Mouse (Mus musculus) adrenal gland, postnatal 36 days (tissue): ENCODE results near the gene Gng7. TPM values are rescaled to one million over a fixed set of nuclear protein-coding genes. Genes with fewer than 3 reads are reported as not detected.
"Not testable (repeated sequence)": the region's sequence is repeated elsewhere in the genome, so short reads cannot be mapped to it uniquely, and the experiment has no call there.

Experiments used
- DNase-seq, 2 experiments: peaks; one replicate each; pipeline ENCODE4 v3.0.0; 2021; ENCODE audit warnings: mixed read lengths in 1 of 2
- total RNA-seq, 2 experiments: library from RNA; stranded (reverse); gene quantifications; 2 replicates each; pipeline ENCODE4 v1.2.3; 2021

Gng7 gene
- total RNA-seq, 2 experiments from 2014 or later = 6.4 to 6.7 TPM

DNA sequence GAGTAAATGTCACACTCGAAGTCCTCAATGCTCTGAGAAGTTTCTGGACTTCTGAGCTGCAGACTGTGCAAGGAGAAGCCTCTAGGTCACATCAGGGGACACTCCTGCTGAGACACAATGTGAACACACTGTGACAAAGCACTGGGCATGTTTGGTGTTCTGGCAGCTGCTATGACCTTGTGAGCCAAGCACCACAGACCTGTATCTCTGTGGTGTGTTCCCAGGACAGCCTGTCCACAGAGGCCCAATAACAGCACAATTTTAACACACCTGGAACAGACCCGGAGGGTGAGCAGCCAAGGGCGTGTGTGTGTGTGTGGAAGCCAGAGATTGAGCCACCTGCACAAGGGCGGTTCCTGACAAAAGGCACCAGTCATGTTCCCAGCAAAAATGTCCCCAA, 20.1 kb downstream of the Gng7 start:
- DNase-seq = no peak

DNA sequence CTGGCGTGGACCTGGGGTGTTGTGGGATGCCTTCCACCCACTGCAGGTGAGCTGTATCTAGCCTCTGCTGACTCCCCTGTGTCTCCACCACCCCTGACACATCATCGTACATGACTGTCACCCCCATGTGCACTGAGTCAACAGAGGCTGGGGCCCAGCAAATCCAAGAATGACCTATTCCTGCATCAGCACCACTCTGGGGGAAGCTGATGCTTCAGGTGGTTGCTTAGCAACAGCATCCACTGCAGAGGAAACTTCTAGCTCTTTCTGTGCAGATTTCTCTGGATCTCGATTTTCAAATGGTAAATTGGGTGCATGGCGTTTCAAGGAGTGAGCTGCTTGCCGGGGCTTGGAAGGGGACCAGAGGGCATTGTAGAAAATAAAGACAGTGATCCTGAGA, 21.5 kb downstream of the Gng7 start:
- DNase-seq = no peak

DNA sequence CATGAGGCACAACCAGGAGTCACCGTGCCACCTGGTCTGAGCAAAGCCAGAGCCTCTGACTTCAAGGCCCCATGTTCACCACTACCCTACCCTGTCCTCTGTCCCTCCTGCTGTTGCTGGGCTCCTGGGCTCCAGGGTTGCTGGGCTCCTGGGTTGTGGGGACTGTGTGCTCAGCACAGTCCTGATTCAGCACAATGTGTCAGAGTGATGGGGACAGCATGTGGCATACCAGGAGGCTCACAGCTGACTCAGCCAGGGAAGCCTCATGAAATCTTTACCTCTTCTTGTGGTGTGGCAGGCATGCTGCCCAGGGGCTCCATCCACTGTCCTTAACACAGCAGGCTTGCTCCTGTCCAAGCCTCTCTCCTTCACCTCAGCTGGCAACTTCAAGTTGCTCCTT, 22.8 kb downstream of the Gng7 start:
- no peak for DNase-seq

GRCm38 (mm10) chr10:80991007-80991406, 23.7 kb downstream of the Gng7 start:
- no peak for DNase-seq

GRCm38 (mm10) chr10:80990406-80990805, 24.3 kb downstream of the Gng7 start:
- no peak for DNase-seq

- not testable (repeated sequence) for DNase-seq
These were observed 24.9 kb downstream of the Gng7 start for GRCm38 (mm10) chr10:80989854-80990253.

DNA sequence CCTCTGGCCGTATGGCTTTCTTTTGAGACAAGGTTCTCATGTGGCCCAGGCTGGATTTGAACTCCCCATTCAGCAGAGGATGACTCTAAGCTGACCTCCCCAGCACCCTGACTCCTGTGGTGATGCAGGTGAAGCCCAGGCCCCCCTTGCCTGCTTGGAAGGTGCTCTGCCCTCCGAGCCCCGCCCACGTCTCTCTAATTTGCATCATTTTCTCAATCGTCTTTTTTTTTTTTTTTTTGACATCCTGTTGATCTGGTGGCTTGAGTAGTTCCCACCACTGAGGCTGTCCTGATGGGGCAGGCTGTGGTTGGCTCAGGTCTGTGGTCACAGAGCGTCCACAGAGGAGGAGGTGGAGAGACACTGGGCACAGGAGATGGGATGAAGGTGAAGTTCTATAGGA, 25.3 kb downstream of the Gng7 start:
- DNase-seq = no peak

GRCm38 (mm10) chr10:80987709-80988441, 26.9 kb downstream of the Gng7 start:
- peak; percentile 92 to 94 for DNase-seq

- DNase-seq = peak in 1 of 2 experiments; percentile 80
These were observed 28.0 kb downstream of the Gng7 start for GRCm38 (mm10) chr10:80986754-80987153.

DNA sequence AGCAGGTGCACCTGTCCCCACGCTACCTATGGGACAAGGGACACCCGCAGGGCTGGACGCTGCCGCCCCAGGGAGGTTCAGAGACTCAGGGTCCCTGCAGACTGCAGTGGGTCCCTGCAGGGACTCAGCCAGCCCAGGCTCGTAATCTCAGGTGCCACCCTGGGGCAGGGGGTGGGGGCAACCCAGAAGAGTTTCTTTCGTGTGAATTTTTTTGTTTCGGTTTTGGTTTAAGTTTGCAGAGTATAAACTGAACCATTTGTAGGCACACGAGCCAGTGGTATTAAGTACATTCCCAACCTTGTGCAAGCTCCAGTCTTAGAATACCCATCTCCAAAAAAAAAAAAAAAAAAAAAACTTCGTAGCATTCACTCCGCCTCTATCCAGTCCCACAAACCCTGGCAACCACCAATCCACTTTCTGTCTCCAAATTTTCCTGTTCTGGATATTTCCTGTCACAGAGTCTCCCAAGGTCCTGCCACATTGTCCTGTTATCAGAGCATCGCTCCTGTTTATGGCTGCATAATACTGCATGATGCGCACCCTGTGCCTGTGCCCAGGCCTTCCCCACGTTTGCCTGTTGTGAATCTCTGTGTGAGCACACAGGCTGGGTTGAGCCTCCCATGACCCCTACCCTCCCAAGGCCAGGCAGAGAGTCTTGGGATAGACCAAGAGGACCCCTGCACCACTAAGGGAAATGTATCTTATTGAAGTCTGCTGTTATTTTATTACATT, 28.6 kb downstream of the Gng7 start:
- no peak for DNase-seq

- peak; percentile 70 to 82 for DNase-seq
These were observed 29.3 kb downstream of the Gng7 start for GRCm38 (mm10) chr10:80985241-80985969.

DNA sequence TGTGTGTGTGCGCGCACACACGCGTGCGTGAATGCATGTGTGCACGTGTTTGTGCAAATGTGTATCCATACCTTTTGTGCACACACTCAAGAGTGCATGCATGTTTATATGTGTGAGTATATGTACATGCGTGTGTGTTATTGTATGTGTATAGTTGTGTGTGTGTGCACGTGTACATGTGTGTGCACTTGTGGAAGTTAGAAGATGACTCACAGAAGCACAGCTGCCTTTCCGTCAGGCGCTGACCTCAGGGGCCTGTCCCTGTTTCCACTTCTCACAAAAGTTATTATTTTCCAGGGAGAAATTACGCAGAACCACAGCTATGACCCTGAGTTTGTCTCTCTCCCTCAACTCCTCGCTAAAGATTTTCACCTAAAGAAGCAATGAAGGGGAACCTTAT, 30.5 kb downstream of the Gng7 start:
- no peak for DNase-seq

DNA sequence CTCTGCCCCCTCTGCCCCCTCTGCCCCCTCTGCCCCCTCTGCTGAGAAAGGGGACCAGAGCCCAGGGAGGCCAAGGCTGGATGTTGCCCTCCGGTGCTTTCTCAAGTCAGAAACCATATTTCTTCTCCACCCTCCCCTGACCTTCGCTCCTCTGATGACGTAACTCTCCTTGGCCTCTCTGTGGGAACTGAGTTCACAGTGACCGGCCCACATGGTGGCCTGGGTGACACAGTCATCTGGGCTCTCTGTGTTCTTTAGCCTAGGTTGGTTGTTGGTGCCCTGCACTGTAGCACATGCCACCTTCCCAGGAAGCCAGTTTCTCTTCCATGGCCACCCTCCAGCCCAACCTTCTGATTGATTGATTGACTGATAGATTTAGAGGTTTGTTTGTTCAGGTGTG, 32.4 kb downstream of the Gng7 start:
- DNase-seq = peak; percentile 83

DNA sequence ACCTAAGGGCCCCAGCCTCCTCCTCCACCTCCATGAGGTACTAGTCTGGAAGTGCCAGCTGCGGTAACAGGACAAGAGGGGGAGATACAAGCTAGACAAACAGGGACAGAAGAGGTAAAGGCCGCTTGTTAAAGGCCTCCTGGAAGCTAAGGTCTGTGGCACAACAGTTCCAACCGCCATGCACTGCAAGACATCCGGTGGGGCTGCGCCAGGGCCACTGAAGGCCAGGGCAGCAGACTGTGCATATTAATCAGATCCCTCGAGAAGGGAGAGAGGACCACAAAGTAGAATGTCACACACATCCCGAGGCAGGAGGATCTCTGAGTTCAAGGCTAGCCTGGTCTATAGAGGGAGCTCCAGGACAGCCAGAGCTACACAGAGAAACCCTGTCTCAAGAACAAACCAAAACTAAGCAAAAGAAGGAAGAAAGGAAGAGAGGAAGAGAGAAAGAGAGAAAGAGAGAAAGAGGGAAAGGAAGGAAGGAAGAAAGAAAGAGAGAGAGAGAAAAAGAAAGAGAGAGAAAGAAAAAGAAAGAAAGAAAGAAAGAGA, 33.1 kb downstream of the Gng7 start:
- no peak for DNase-seq

DNA sequence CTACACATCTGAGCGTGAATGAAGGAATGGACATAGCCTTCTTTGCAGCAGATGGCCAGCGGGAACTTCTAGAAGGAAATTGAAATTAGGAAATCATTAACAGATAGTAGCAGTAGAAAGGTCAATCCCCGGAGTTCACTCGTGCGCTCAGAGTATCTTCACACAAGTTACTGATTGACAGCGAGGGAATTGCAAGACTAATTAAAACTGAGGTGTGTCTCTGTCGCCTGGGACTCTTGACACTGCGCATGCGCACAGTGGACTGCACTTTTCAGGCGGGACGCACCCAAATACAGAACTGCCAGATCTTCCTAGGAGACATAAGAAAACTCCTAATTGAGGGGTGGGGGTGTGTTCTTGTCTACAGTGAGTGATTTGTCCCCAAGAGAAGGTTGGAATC, 39.3 kb downstream of the Gng7 start:
- no peak for DNase-seq

DNA sequence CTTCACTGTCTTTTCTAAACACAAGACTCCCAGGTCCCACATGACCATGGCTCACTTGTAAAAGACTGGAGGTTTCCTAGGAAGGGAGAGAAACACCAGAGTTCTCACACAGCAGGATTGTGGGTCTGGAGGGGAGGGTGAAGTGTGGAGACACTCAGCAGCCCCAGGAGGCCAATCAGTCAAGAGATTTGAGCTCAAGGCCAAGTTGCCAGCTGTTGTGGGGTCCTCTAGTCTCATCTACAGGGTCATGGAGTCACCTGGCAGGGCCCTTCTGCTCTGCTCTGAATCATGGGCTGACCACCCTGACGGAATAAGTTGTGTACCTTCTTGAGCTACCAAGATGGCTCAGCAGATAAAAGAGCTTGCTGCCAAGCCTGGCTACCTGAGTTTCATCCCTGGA, 41.0 kb downstream of the Gng7 start:
- DNase-seq = no peak

- peak; percentile 73 to 74 for DNase-seq
These were observed 42.4 kb downstream of the Gng7 start for GRCm38 (mm10) chr10:80972071-80972987.

GRCm38 (mm10) chr10:80971533-80971932, 43.2 kb downstream of the Gng7 start:
- DNase-seq = peak; percentile 69 to 70

- peak in 1 of 2 experiments; percentile 7 for DNase-seq
These were observed 44.6 kb downstream of the Gng7 start for GRCm38 (mm10) chr10:80970159-80970558.

DNA sequence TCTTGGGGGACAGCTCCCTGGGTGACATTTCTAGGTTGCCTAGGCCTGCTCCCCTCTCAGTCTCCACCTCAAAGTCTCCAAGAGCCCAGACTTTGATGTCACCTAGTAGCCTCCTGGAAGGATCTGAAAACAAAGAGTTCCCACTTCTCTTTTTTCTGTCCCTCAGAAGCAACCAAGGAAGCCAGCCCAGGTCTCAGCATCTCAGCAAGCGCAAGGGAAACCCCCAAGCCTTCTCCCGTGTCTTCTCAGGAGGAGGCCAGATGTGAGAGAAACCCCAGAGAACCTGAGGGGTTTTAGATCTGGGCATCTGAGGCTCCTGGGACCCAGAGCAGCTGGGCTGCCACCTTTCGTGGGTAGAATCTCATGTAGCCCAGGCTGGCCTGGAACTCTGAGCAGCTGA, 45.4 kb downstream of the Gng7 start:
- no peak for DNase-seq

- no peak for DNase-seq
These were observed 46.6 kb downstream of the Gng7 start for GRCm38 (mm10) chr10:80968106-80968505.
